Mouse (Mus musculus): ENCODE measurements around the gene Rbfox3.

Gene Rbfox3

DNA sequence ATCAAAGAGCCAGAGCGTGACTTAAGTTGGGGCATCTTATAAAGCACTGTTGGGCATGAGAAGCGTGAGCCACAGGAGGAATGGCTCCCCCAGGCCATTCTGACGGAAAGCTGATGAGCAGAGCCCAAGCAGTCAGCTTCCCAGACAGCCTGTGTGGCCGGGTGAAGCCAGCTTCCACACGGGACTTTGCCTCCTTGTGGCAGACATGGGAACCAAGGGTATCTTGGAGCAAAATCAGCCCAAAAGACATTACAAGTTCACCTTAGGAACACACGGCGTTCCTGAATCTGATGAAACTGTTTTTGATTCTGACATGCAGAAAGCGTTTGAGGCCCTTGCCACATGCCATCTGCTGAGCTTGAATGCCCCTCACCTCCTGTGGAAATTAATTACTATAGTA is 303.5 kb downstream of the Rbfox3 start:
- DNase-seq (ENCODE audit: low spot score in 2 of 2), result no peak

DNA sequence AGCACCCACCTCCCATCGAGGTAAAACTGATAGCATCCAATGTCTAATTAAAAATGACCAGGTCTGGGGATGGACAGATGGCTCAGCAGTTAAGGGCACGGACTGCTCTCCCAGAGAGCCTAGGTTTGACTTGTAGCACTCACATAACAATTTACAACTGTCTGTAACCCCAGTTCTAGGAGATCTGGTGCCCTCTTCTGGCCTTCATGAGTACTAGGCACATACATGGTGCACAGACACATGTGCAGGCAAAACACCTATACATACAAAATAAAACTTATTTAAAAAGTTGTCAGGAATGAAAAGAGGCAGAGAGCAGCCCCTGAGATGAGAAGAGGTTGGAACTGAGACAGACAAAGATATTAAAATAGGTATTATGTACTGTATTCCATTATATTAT is 305.8 kb downstream of the Rbfox3 start:
- no peak for DNase-seq (ENCODE audit: low spot score in 2 of 2)

DNA sequence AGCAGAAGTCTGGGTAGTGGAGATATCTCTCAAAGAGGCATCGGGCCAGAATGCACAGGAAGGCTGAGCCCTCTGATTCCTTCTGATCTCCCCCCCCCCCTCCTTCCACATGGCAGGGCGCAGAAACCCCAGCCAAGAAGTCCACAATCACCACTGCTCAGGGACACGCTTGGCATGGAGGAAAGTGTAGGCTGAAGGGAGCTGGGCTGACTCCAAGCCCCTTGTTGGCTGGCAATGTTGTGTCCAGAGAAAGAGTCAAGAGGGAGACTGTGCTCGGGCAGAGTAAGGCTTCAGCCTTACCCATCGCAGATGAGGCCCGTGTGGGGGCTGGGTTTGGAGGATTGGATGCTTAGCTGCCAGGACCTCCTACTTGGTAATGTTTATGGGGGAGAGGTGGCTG is 307.2 kb downstream of the Rbfox3 start:
- no peak for DNase-seq (ENCODE audit: low spot score in 2 of 2)

DNA sequence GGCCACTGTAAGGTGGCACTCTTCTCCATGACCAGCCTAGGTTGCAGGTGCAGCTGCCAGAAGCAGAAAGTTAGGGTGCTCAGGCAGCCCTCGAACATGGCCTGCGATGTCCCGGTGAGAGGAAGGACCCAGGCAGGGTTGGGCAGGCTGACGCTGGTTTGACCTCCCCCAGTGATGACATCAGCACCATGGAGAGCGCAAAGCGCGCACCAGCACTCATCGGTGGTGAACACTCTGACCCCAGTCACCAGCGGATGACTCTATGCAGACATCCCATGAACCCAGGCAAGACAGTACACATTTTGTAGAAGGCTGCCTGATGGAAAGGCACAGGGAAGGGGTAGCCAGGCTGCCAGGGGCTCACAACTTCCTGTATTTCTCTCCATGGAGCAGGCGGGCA is 308.3 kb downstream of the Rbfox3 start:
- DNase-seq (ENCODE audit: low spot score in 2 of 2), result no peak

DNA sequence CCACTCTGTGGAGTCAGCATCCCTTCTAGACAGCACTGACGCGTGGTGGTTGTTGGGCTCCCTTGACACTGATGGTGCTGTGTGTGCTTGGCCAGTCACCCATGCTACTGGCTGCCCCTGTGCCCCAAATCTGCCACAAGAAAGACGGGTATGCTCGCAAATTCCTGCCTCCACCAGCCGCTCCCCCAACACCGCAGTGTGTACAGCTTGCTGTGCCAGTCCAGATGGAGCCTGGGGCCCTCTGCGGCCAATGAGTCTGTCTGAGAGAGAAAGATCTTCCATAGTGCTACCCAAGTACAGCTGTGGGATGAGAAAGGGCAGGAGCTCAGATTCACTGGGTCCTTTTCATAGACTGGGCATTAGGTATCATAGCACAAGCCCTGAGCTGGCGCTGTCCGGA is 309.9 kb downstream of the Rbfox3 start:
- DNase-seq (ENCODE audit: low spot score in 2 of 2), result no peak

DNA sequence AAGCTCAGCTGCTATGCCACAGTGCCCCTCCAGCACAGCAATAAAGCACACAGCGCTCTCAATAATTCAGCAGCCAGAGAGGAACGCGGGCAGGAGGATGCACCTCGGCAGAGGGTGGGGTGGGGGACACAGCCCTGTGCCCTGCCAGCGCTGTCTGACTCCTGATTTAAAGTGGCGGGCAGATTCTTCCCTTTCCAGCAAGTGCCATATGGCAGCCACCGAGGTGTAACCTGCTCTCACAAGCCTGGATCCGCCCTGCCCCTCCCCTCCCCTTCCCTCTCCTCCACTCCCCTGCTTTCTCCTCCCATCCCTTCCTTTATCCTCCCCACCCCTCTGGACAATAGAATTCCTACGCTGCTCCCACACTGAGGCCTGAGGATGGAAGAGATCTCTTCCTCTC is 311.2 kb downstream of the Rbfox3 start:
- DNase-seq (ENCODE audit: low spot score in 2 of 2), result no peak

DNA sequence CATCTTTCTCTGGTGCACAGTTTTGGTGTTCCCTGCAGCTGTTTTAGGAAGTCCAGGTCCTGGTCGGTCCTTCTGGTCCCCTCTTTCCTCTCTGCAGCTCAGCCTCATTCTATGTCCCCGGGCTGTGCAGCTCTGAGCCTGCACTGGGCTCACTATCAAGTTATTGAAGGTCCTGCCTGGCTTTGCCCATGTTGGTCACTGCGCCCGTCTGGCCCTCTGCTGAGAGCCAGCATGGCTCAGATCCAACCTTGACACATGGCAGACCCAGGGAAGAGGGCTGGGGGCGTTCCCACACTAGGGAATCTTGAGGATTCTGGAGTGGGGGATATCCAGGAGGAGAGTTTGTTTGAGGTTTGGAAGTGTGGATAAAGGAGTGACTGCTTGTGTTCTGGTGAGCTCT is 312.7 kb downstream of the Rbfox3 start:
- no peak for DNase-seq (ENCODE audit: low spot score in 2 of 2)

DNA sequence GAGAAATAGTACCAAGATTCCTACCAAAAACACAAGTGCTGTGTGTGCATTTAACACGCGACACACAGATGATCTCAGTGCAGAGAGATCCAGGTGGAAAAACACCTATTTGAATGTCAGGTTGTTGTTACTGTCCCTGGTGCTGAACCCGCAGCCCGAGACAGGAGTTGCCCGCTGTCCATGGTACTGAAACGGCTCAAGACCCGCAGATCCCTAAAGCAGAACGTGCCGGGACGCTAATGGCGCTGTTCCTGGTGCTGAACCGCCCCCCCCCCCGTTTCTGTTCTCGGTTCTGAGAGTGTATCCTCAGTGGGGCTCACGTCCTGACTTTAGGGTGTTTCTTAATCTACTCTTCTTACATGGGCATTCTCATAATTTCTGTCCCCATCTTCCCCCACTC is 326.6 kb downstream of the Rbfox3 start:
- no peak for DNase-seq (ENCODE audit: low spot score in 2 of 2)

DNA sequence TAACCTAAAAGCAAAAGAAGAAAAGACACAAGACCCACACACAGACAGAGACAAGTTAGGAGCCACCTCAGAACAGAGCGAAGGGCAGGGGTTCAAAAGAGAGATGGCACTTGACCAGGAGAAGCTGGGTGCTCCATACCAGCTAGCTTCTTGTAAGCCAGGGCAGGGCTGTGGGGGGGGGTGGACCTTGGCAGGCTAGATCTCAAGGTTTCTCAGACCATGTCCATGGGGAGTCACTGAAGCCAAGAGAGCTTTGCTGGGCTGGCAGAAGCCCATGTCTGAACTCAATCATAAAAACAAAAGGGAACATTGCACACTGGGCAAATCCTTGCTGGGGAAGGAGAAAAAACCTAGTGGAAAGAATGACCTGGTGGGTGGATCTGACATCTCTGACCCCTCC is 327.4 kb downstream of the Rbfox3 start:
- no peak for DNase-seq (ENCODE audit: low spot score in 2 of 2)

DNA sequence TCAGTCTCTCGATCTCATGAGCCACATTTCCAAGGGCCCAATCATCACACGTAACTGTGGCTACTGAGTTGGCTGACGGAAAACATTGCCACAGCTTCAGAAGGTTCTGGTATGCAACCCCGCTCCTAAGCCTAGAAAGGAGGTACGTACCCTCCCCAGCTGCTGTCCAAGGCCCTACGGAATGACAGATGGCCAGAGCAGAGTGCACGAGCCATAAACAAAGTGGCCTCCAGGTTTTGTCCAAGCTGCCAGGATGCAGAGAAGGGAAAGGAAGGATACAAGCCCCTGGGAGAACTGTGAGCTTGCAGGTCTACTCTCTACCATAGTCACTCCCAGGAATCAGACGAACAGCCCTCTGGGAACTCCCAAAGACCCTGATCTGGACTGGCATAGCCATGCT is 327.8 kb downstream of the Rbfox3 start:
- no peak for DNase-seq (ENCODE audit: low spot score in 2 of 2)

DNA sequence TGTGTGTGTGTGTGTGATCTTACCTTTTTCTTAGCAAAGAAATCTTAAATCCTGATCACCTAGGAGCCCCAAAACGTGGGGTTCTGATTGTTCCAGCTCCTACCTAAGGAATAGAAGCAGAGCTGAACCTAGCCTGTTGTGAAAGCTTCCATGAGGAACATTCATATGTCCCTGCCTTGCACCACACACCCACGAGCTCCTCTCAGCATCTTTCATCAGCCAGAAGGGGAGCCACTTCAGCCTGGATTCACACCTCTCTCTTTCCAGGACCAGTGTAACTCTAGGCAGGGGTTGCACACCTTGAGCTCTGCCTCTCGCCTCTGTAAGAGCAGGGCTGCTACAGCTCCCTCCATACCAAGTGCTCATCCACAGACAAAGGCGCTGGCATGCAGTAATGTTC is 330.4 kb downstream of the Rbfox3 start:
- no peak for DNase-seq (ENCODE audit: low spot score in 2 of 2)

DNA sequence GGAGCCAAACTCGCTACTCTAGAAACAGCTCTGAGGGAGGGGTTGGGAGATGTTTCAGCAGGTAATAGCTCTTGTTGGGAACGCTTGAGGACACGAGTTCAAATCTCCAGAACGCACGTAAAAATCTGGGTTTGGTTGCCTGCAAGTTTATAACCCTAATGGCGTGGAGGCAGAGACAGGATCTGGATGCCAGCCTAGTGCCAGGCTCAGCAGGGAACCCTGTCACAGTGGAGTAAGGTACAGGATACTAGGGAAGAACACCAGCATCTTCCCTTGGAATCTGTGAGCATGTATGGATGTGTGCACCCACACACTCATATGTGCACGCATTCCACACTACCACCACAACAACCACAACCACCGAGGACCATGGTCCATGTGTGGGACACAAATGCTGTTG is 331.8 kb downstream of the Rbfox3 start:
- DNase-seq (ENCODE audit: low spot score in 2 of 2), result no peak

DNA sequence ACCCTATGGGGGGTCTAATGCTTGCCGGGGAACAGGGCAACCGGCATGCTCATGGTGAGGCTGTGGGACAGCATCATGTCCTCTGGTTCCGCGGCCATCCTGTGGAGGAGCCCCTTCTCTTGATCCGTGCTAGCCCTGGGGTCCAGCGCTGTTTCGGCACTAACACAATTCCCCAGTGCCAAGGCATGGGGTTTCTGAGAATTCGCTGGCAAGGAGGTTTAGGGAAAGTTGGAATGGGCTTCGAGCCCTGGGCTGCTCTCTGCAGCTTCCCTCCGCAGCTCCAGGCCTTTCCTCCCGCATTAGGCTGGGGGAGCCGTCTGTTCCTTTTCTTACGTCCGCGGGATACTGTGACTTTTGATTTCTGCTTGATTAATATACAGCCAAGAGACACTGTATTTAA is 334.1 kb downstream of the Rbfox3 start:
- DNase-seq (ENCODE audit: low spot score in 2 of 2), result no peak

DNA sequence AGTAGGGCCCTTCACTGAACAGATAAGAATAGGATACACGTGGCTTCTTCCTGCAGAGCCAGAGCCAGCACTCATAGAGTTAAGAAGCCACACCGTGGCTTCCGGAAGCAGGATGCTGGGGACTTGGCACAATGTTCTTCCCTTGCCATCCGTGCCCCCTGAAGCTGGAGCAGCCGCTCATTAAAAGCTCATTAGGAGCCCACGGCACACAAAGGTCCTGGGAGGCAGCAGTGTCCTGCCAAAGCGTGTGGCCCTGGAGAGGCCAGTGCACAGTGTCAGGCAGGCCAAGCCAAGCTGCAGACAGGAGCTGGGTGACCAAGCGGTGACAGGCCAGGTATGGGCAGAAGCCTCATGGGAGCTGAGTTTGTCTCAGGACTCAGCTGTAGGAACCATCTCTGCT is 334.8 kb downstream of the Rbfox3 start:
- DNase-seq (ENCODE audit: low spot score in 2 of 2), result no peak

DNA sequence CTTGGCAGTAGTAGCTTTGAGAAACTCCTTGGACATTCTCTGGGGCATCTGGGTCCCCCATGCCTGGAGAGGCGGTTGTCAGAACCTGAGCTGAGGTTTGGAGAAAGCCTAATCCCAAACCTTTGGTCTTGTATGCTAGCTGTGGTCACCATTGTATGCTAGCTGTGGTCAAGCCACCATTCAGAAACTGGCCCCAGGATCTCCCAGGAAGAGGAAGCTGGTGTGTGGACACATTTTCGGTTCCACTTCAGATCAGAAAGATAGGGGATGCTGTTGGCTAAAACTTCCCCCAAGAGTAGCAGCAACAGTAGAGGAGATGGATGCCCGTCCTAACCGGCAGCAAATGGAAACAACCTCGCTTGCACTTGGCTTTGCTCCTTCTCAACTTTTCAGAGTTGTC is 337.0 kb downstream of the Rbfox3 start:
- DNase-seq (ENCODE audit: low spot score in 2 of 2), result no peak

DNA sequence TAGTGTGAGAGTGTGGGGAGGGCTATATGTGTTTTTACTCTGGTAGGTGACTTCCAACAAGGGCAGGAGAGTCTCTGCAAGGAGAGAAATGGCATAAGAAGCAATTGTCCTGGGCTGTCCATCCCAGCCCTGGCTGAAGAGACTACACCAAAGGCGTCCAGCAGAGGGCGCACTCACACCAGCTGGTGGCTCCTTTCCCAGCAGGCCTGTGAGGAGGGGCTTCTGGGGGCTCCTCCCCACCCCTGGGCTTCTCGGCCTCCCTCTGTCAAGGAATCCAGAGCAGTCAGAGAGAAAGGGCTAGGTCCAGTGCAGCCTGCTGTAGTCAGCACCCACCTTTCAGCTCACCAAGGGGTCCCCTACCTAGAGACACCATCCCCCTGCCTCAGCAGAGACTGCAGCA is 337.8 kb downstream of the Rbfox3 start:
- DNase-seq (ENCODE audit: low spot score in 2 of 2), result peak; percentile 49 to 61

DNA sequence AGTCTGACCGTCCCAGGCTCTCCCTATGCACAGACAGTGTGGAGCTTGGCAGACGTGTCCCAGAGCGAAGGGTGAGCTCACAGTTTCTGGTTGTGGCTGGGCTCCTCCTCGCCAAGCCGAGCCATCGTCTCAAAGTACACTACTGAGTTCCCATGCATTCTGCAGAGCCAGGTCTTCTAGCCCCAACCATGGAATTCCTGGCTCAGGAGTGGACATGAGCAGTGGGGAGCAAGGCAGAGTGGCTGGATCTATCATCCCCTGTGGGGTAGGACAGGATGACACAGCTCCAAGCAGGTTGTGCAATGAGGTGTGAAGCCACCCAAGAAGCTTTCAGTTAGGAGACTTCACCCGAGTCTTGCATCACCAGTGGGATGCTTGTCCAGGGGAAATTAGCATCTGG is 338.4 kb downstream of the Rbfox3 start:
- no peak for DNase-seq (ENCODE audit: low spot score in 2 of 2)

DNA sequence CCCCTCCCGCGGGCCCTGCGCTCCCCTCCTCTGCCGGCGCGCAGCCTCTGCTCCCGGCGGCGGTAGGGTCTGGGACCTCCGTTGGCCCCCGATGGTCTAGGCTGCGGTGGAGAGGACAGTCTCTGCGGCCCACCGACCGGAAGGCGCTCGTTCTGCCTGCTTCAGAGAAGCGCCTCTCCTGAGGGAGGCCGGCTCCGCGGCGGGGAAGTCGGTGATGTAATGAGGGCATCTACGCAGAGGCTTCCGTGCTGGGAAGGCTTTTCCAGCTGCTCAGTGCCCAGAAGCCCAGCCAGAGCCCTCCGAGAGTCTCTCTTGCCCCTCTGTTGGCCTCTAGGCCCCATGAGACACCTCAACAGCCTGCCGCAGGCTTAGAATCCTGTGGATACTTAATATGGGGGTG is 341.2 kb downstream of the Rbfox3 start:
- DNase-seq (ENCODE audit: low spot score in 2 of 2), result peak in 1 of 2 experiments; percentile 33

DNA sequence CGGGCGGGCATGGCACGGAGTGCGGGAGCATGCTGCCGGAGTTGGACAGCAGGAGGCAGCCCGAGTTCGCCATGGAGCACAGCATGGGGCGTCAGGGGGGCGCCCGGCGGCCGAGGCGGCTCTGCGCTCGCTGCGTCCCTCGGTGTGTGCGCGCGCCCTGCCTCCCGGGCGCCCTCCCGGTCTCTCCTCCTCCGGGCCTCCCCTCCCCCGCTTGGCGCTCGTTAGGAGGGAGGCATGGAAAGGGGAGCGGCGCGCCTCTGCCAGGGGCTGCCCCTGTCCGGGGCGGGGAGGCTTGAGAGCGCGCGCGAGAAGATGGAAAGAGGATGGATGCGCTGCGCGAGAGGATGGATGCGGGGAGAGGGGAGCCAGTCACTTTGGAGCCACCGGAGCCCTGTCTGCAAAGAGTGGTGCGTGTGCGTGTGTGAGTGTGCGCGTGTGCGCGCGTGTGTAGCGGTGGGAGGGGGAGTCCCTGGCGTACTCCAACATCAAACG is 341.8 kb downstream of the Rbfox3 start:
- peak; percentile 26 to 53 for DNase-seq (ENCODE audit: low spot score in 2 of 2)

DNA sequence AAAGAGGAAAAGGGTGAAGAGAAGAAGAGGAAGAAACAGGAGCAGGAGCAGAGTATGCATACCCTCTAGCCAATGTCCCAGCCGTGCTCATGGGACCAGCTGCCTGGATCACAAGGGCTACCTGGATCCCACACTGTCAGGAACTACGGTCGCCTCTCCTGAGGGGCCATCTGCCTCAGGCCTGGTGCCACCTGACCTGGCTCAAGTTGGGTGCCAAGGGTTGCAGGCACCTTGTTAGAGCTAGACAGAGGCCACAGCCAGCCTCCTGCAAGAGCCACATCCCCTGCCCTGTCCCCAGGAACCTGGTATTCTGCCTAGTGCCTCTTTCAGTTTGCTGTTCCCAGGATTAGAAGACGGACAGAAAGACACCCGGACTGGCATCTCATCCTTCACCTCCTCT is 347.5 kb downstream of the Rbfox3 start:
- DNase-seq (ENCODE audit: low spot score in 2 of 2), result no peak

DNA sequence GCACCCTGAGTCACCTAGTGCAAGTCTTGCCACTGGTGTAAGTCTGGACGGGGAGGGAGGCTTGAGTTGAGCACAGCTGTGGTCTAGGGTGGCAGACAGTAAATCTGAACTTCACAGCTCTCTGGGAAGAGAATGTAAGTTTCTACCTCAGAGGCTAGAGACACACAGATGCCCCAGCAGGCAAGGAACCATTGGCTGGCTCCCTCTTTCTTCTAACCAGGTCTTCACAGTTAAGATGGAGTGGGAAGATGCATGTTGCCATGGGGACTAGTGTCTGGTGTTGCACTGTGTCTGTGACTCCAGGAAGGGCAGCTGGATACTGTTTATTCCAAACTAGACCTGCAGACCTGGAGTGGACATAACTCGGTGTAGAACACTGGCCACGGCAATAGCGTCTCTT is 348.6 kb downstream of the Rbfox3 start:
- no peak for DNase-seq (ENCODE audit: low spot score in 2 of 2)

DNA sequence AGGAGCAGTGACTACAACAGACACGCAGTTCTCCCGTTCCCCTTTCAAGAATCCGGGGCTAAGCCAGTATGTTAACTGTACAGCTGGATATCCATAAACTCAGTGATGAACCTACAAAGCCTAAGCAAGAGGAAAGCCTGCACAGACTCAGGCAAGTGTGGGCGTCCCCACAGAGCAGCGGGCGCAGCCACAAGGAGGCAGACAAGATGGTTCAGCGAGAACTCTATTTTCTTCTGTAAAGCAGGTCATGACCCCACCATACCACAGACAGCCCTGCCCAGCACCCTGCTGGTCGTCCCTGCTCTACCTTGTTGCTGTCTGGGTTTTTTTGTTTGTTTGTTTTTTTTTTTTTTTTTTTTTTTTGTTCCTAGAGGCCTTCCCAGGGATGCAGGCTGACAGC is 353.2 kb downstream of the Rbfox3 start:
- peak in 1 of 2 experiments; percentile 45 for DNase-seq (ENCODE audit: low spot score in 2 of 2)

DNA sequence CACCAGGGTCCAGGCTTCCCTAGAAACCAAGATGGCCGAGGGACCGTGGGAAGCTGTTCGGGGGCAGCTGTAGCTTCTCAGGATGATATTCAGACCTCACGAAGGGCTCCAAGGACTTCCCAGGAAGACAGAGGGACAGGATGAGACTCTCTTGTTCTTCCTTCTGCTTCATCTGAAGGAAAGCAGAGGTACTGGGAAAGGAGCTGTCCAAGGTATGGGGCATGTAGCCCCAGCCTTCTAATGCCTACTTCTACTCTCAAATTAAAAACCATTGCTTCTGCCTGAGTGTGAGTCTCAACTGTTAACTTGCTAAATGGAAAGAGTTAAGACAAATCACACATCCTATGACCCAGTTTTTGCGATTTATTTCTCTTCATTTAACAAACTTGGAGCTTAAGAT is 355.8 kb downstream of the Rbfox3 start:
- DNase-seq (ENCODE audit: low spot score in 2 of 2), result no peak

DNA sequence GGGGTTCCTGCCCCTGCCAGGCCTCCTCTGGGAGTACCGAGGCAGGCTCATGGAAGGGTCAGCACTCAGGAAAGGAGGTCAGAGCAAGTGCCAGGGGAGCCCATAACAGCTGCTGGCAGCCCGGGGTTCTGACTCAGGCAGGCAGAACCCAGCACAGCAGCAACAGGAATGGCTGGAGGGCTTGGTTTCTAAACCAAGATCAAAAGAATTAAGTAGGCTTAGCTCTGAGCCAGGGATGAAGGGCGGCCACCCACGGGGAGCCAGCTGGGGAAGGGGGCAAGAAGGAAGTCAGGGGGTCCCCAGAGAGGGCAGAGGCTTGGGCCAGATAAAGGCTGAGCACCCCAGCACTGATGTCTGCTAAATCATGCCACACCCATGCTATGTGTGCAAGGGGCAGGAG is 356.9 kb downstream of the Rbfox3 start:
- no peak for DNase-seq (ENCODE audit: low spot score in 2 of 2)

DNA sequence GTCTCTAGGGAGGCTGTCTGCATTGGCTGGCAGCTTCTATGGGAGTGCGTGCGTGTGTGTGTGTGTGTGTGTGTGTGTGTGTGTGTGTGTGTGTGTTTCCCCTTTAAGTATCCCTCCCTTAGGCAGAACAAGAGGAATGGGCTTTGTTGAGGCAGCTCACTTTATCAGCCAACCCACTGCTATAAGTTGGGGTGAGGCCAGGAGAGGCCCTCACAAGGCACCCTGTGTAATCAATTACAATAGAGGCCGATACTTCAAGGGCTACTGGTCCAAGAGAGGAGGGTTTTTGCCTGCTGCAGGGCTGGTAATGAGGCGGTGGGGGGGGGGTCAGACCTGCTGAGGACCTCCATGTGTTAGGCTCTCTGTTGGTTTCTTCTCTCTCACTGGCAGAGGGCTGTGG is 357.5 kb downstream of the Rbfox3 start:
- DNase-seq (ENCODE audit: low spot score in 2 of 2), result no peak
